Mouse (Mus musculus) liver, adult 2 months (tissue): ENCODE results near the gene Tktl2. TPM values are rescaled to one million over a fixed set of nuclear protein-coding genes. Genes with fewer than 3 reads are reported as not detected.

Source experiments
- DNase-seq: peaks from one replicate; pipeline ENCODE4 v3.0.0-alpha.2; 2011; ENCODE audit warnings: low read depth, low spot score; ENCODE audit errors: extremely low read depth
- H3K27ac ChIP-seq: fragments of 200-500 bp; replicated peaks from 2 replicates; pipeline ENCODE4 v1.5.1; 2012; ENCODE audit warnings: low read depth, mild to moderate bottlenecking, control low read depth, inconsistent platforms, low read length; ENCODE audit not compliant: insufficient read depth
- H3K27me3 ChIP-seq: fragments of 200-500 bp; 2 replicates; pipeline ENCODE4 v1.6.1; 2012; ENCODE audit warnings: mild to moderate bottlenecking, moderate library complexity, low read length, inconsistent platforms; ENCODE audit not compliant: control insufficient read depth, insufficient read depth
- H3K36me3 ChIP-seq: fragments of 200-500 bp; 2 replicates; pipeline ENCODE4 v1.6.1; 2012; ENCODE audit warnings: low read length, inconsistent platforms; ENCODE audit not compliant: control insufficient read depth, insufficient read depth
- H3K4me1 ChIP-seq: fragments of 200-500 bp; 2 replicates; pipeline ENCODE4 v1.6.1; 2011; ENCODE audit warnings: low read length; ENCODE audit not compliant: control insufficient read depth, insufficient read depth
- H3K4me3 ChIP-seq: fragments of 200-500 bp; 2 replicates; pipeline ENCODE4 v1.5.1; 2011; ENCODE audit warnings: low read depth, mild to moderate bottlenecking, control low read depth, low read length, moderate library complexity; ENCODE audit not compliant: insufficient read depth
- H3K79me2 ChIP-seq: fragments of 200-500 bp; 2 replicates; pipeline ENCODE4 v1.6.1; 2012; ENCODE audit warnings: inconsistent platforms, mild to moderate bottlenecking, low read length, moderate library complexity; ENCODE audit not compliant: control insufficient read depth, insufficient read depth
- H3K9ac ChIP-seq: fragments of 200-500 bp; 2 replicates; pipeline ENCODE4 v1.6.1; 2012; ENCODE audit warnings: low read depth, mild to moderate bottlenecking, control low read depth, inconsistent platforms, low read length
- CTCF ChIP-seq: fragments of 200-500 bp; IDR thresholded peaks from 2 replicates; pipeline ENCODE4 v1.5.1; 2011; ENCODE audit warnings: low read depth, low read length, control low read depth
- POLR2A ChIP-seq: fragments of 200-500 bp; IDR thresholded peaks from 2 replicates; pipeline ENCODE4 v1.6.1; 2011; ENCODE audit warnings: low read length, control low read depth; ENCODE audit not compliant: insufficient read depth; ENCODE audit errors: extremely low read depth
- WGBS: fragments of 180-500 bp; shearing (Covaris S2); methylation state at CpG from one replicate; pipeline ENCODE4 v1.1.7; 2018; 5-methylcytosine and 5-hydroxymethylcytosine counted together
- polyA plus RNA-seq: library from polyadenylated mRNA; depleted of rRNA; stranded (reverse); fragments of >200 nt; gene quantifications from 2 replicates; pipeline ENCODE4 v1.2.3, GENCODE M21; 2012; rRNA removed
- total RNA-seq: library from RNA; depleted of rRNA; stranded (reverse); fragments of >200 nt; gene quantifications from 2 replicates; pipeline ENCODE4 v1.2.3, GENCODE M21; 2014; rRNA removed

Gene Tktl2
- total and polyA plus RNA-seq, 2 experiments = not detected

- H3K4me1 ChIP-seq = no peaks in the 10 kb centered on the region
- no peak for DNase-seq
- 15% methylated on average over 7 of the region's 7 CpGs for WGBS
- H3K9ac ChIP-seq = no peak overlapping the region
- H3K79me2 ChIP-seq = no peaks in the 10 kb centered on the region
- TF ChIP-seq POLR2A (no peak), CTCF (no peak)
- H3K27me3 ChIP-seq = no peaks in the 10 kb centered on the region
- no peak overlapping the region for H3K27ac ChIP-seq
- no peaks in the 10 kb centered on the region for H3K36me3 ChIP-seq
- no peak overlapping the region for H3K4me3 ChIP-seq
Measured at GRCm38 (mm10) chr8:66550092-66550491, 38.5 kb downstream of the Tktl2 start.

Other genes starting within 250 kb of the Tktl2 start
- gene Tma16, start 25.2 kb upstream of the Tktl2 start, total RNA-seq = 2.9 and 3.4 TPM in 2 replicates
- gene Tma16, start 25.2 kb upstream of the Tktl2 start, polyA plus RNA-seq = 0.55 and 1.5 TPM in 2 replicates
- not detected in 2 replicates for gene Npy5r, start 176.4 kb downstream of the Tktl2 start, total RNA-seq
- gene Npy5r, start 176.4 kb downstream of the Tktl2 start, polyA plus RNA-seq = not detected in 2 replicates
- gene Npy1r, start 185.4 kb downstream of the Tktl2 start, total RNA-seq = 0.09 and 0.13 TPM in 2 replicates
- 0.02 TPM in 1 of 2 replicates, not detected in the other for gene Npy1r, start 185.4 kb downstream of the Tktl2 start, polyA plus RNA-seq